Mouse (Mus musculus) C2C12 (cell line): ENCODE measurements around the gene Abhd12.

Source experiments
- CTCF ChIP-seq: IDR thresholded peaks from one replicate; pipeline ENCODE4 v1.5.1; 2011; ENCODE audit not compliant: control insufficient read depth, insufficient read depth, insufficient read length
- MAX ChIP-seq: IDR thresholded peaks from one replicate; pipeline ENCODE4 v1.6.1; 2011; ENCODE audit warnings: mild to moderate bottlenecking, control low read depth
- MYOD1 ChIP-seq: IDR thresholded peaks from one replicate; pipeline ENCODE4 v1.6.1; 2011; ENCODE audit warnings: low read depth; ENCODE audit not compliant: control insufficient read depth, insufficient read length
- MYOG ChIP-seq: IDR thresholded peaks from one replicate; pipeline ENCODE4 v1.6.1; 2011; ENCODE audit not compliant: control insufficient read depth, insufficient read length; ENCODE audit errors: extremely low read depth
- USF1 ChIP-seq: IDR thresholded peaks from one replicate; pipeline ENCODE4 v1.6.1; 2011; ENCODE audit warnings: low read depth, mild to moderate bottlenecking, control low read depth, moderate library complexity

DNA sequence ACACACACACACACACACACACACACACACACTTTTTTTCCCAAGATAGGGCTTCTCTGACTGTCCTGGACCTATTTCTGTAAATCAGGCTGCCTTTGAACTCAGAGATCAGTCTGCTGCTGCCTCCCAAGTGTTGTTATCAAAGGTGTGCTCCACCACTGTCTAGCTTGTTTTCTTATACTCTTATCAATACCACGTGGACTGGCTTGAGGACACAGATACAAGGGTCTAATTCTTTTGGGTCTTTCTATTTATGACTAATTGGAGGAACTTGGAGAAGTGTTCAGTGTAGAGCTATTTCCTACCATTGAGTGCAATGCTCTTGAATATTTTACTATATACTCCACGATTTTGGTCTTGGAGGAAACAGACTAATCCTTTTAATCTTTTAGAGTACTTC is 17.2 kb downstream of the Abhd12 start:
- TF ChIP-seq MYOG (no peak), CTCF (no peak), USF1 (no peak), MAX (no peak), MYOD1 (no peak)
